In genomic region chr16:76341636-76342035, GRCm38 (mm10) we compare ENCODE assay signal across 11 mouse cellular contexts. TPM values are rescaled to one million over a fixed set of nuclear protein-coding genes. Genes with fewer than 3 reads are reported as not detected.
A peak's percentile ranks its signal among the peaks of the same experiment; 100 is the strongest.
DNase-seq lines count a peak whose midpoint lies in the region; ATAC-seq and TF ChIP-seq lines count a peak whose summit lies in the region.
"Had no signal": no experiment of that assay in that cellular context is flagged by ENCODE, and none has a peak within 500 bp of the region (broad histone marks: within the 10 kb centered on the region; RNA-seq: fewer than 3 reads in every experiment).

No protein-coding gene starts in this region.

- DNase-seq in gastrocnemius, adult 18-20 months (ENCODE audit: low spot score), result peak; percentile 68
- DNase-seq in gastrocnemius, postnatal 4 days (ENCODE audit: low spot score in 2 of 2), result no peak
- no peak for DNase-seq in Patski (ENCODE audit: low read depth, low spot score)
- peak; percentile 56 for DNase-seq in heart, postnatal 25 days (ENCODE audit: low spot score)
- peak; percentile 79 for DNase-seq in lung, postnatal 36 days
- no peak for DNase-seq in urinary bladder, postnatal 4 days (ENCODE audit: low spot score in 2 of 2)
- no peak for DNase-seq in layer of hippocampus, adult 9-10 months (ENCODE audit: low spot score)
- no peak for DNase-seq in right cerebral cortex, postnatal 10 days (ENCODE audit: low spot score in 2 of 2)
- DNase-seq: cerebellum, adult 11-12 months had no signal

- intact Hi-C loops in heart, postnatal 25 days (cut with DNase I), result no loop called here

- no peaks in the 10 kb centered on the region for H3K27me3 ChIP-seq in Patski
- H3K27me3 ChIP-seq: heart, embryonic 15.5 days; neural tube, embryonic 15.5 days had no signal

- POLR2A ChIA-PET in Patski (lab: Charles Lee), result no interaction called here

- CTCF ChIA-PET in Patski (lab: Charles Lee), result interaction anchor here (1.0 to 1.9 kb wide), 3 partner anchors 13 to 43 kb away, joined by 3 to 5 read pairs (median 3); no protein-coding TSS in a partner anchor

- in situ Hi-C loops in Patski (cut with MboI; ENCODE audit: low pct_unique_long_range_greater_than_20kb), result no loop called here

- TF ChIP-seq CTCF in Patski (IDR thresholded peaks at IDR 0.05), result no peak

- ATAC-seq in Patski, result peak; percentile 60

RNA-seq across cellular contexts. Expression of gene Nrip1, which starts 32.0 kb away (rescaled TPM):
- total RNA-seq in gastrocnemius, adult 18-20 months (2021), result 10 to 100 TPM; 32.8 to 45.6 TPM
- total RNA-seq in gastrocnemius, postnatal 4 days (2021), result 10 to 100 TPM; 47.0 to 51.5 TPM
- 9.5 TPM for polyA plus RNA-seq in Patski (2021)
- total RNA-seq in heart, postnatal 25 days (2021), result 10 to 100 TPM; 23.4 to 27.3 TPM

Comparison
In these comparisons a context has a peak if more than half of its experiments do, and no peak if none do; other contexts are left out.
1. DNase-seq: peak in gastrocnemius, adult 18-20 months (single experiment), heart, postnatal 25 days (single experiment) and lung, postnatal 36 days (single experiment); none in gastrocnemius, postnatal 4 days (0 of 2), Patski (single experiment), urinary bladder, postnatal 4 days (0 of 2), layer of hippocampus, adult 9-10 months (single experiment) and right cerebral cortex, postnatal 10 days (0 of 2).